Mouse (Mus musculus): ENCODE measurements around the gene 5330417H12Rik. TPM values are rescaled to one million over a fixed set of nuclear protein-coding genes. Genes with fewer than 3 reads are reported as not detected.

5330417H12Rik gene
- total and polyA plus RNA-seq, 2 experiments from 2014 or later = not detected

DNA sequence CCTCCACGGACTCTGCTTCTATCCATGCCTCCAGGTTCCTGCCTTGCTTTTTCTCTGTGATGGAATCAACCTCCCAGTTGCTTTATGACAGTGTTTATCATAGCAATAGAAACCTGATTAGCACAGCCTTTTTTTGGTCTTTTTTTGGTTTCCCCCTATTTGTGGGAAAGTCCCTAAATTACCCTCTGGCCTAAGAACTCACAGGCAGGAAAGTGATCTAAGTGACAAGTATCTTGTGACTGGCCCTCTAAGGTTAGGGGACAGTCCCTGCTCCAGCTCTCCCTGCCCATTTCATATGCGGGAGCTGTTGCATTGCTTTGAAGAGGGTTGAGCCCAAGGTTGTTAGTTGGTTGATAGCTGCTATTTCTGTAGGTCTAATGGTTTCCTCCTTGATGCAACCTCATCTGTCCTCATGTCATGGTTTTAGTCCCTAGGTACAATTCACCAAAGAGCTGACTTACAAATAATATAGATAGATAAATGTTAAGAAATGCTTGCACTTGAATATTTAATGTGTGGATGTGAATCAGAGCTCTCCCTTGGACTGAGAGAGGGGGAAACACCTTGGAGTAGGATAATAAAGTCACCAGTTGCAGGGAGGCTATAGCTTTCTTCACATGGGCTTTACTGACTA is 15.2 kb downstream of the 5330417H12Rik start:
- no peak overlapping the region for H3K4me2 ChIP-seq (ENCODE audit: low read depth, low read length)
- no peaks in the 10 kb centered on the region for H3K27me3 ChIP-seq (ENCODE audit: control insufficient read depth, insufficient read depth, low read length)
- TF ChIP-seq EP300 (IDR thresholded peaks at IDR 0.05; ENCODE audit: low read depth) = no peak
- no peak for TF ChIP-seq CTCF (IDR thresholded peaks at IDR 0.05; ENCODE audit: low read depth)
- no peak for ATAC-seq (ENCODE audit: insufficient read depth, low read depth)
- WGBS = 78% methylated on average over 2 of the region's 2 CpGs
- no peak overlapping the region for H3K27ac ChIP-seq (ENCODE audit: low read depth)
- DNase-seq (ENCODE audit: low spot score) = no peak
- H3K4me1 ChIP-seq (ENCODE audit: control insufficient read depth, insufficient read depth) = no peaks in the 10 kb centered on the region
- H3K9me3 ChIP-seq (replicated peaks; ENCODE audit: control insufficient read depth, low read length) = no peaks in the 10 kb centered on the region
- no peak overlapping the region for H3K4me3 ChIP-seq (ENCODE audit: low read depth, low read length)
- no peak overlapping the region for H3K9ac ChIP-seq (replicated peaks; ENCODE audit: low read depth, low read length)
- no peaks in the 10 kb centered on the region for H3K36me3 ChIP-seq (replicated peaks; ENCODE audit: control insufficient read depth, insufficient read depth, low read length)

GRCm38 (mm10) chr7:107607766-107608165 is 17.2 kb downstream of the 5330417H12Rik start:
- Histone ChIP-seq H3K27ac (ENCODE audit: low read depth) (no peak overlapping the region), H3K9ac (replicated peaks; ENCODE audit: low read depth, low read length) (no peak overlapping the region), H3K4me2 (ENCODE audit: low read depth, low read length) (no peak overlapping the region), H3K27me3 (ENCODE audit: control insufficient read depth, insufficient read depth, low read length) (no peaks in the 10 kb centered on the region), H3K4me3 (ENCODE audit: low read depth, low read length) (no peak overlapping the region), H3K4me1 (ENCODE audit: control insufficient read depth, insufficient read depth) (no peaks in the 10 kb centered on the region), H3K9me3 (replicated peaks; ENCODE audit: control insufficient read depth, low read length) (no peaks in the 10 kb centered on the region), H3K36me3 (replicated peaks; ENCODE audit: control insufficient read depth, insufficient read depth, low read length) (no peaks in the 10 kb centered on the region)
- WGBS = 84% methylated on average over 1 of the region's 1 CpGs
- DNase-seq (ENCODE audit: low spot score) (no peak), ATAC-seq (ENCODE audit: insufficient read depth, low read depth) (no peak)
- TF ChIP-seq CTCF (IDR thresholded peaks at IDR 0.05; ENCODE audit: low read depth) (no peak), EP300 (IDR thresholded peaks at IDR 0.05; ENCODE audit: low read depth) (no peak)

- TF ChIP-seq CTCF (IDR thresholded peaks at IDR 0.05; ENCODE audit: low read depth) (no peak), EP300 (IDR thresholded peaks at IDR 0.05; ENCODE audit: low read depth) (no peak)
Observed at GRCm38 (mm10) chr7:107602913-107603312, 22.0 kb downstream of the 5330417H12Rik start.

GRCm38 (mm10) chr7:107602505-107602904 is 22.5 kb downstream of the 5330417H12Rik start:
- 80% methylated on average over 4 of the region's 4 CpGs for WGBS
- H3K27ac ChIP-seq (ENCODE audit: low read depth) = no peak overlapping the region
- H3K27me3 ChIP-seq (ENCODE audit: control insufficient read depth, insufficient read depth, low read length) = no peaks in the 10 kb centered on the region
- no peaks in the 10 kb centered on the region for H3K9me3 ChIP-seq (replicated peaks; ENCODE audit: control insufficient read depth, low read length)
- no peak for ATAC-seq (ENCODE audit: insufficient read depth, low read depth)
- TF ChIP-seq EP300 (IDR thresholded peaks at IDR 0.05; ENCODE audit: low read depth) (no peak), CTCF (IDR thresholded peaks at IDR 0.05; ENCODE audit: low read depth) (no peak)
- no peak overlapping the region for H3K4me2 ChIP-seq (ENCODE audit: low read depth, low read length)
- H3K36me3 ChIP-seq (replicated peaks; ENCODE audit: control insufficient read depth, insufficient read depth, low read length) = no peaks in the 10 kb centered on the region
- H3K4me1 ChIP-seq (ENCODE audit: control insufficient read depth, insufficient read depth) = no peaks in the 10 kb centered on the region
- no peak overlapping the region for H3K9ac ChIP-seq (replicated peaks; ENCODE audit: low read depth, low read length)
- DNase-seq (ENCODE audit: low spot score) = no peak
- no peak overlapping the region for H3K4me3 ChIP-seq (ENCODE audit: low read depth, low read length)

More at GRCm38 (mm10) chr7:107602913-107603312, 22.0 kb downstream of the 5330417H12Rik start:
- DNase-seq (ENCODE audit: low spot score) = no peak
- no peak overlapping the region for H3K4me3 ChIP-seq (ENCODE audit: low read depth, low read length)
- H3K36me3 ChIP-seq (replicated peaks; ENCODE audit: control insufficient read depth, insufficient read depth, low read length) = no peaks in the 10 kb centered on the region
- H3K4me2 ChIP-seq (ENCODE audit: low read depth, low read length) = no peak overlapping the region
- no peaks in the 10 kb centered on the region for H3K9me3 ChIP-seq (replicated peaks; ENCODE audit: control insufficient read depth, low read length)
- WGBS = 82% methylated on average over 6 of the region's 6 CpGs
- no peak for ATAC-seq (ENCODE audit: insufficient read depth, low read depth)
- H3K27ac ChIP-seq (ENCODE audit: low read depth) = no peak overlapping the region
- no peaks in the 10 kb centered on the region for H3K4me1 ChIP-seq (ENCODE audit: control insufficient read depth, insufficient read depth)
- H3K27me3 ChIP-seq (ENCODE audit: control insufficient read depth, insufficient read depth, low read length) = no peaks in the 10 kb centered on the region
- no peak overlapping the region for H3K9ac ChIP-seq (replicated peaks; ENCODE audit: low read depth, low read length)

GRCm38 (mm10) chr7:107600651-107601050 is 24.3 kb downstream of the 5330417H12Rik start:
- 41% methylated on average over 5 of the region's 5 CpGs for WGBS
- DNase-seq (ENCODE audit: low spot score) (no peak), ATAC-seq (ENCODE audit: insufficient read depth, low read depth) (no peak)
- no peak overlapping the region for H3K4me2 ChIP-seq (ENCODE audit: low read depth, low read length)
- TF ChIP-seq CTCF (IDR thresholded peaks at IDR 0.05; ENCODE audit: low read depth) = no peak
- TF ChIP-seq EP300 (IDR thresholded peaks at IDR 0.05; ENCODE audit: low read depth) = no peak
- no peak overlapping the region for H3K27ac ChIP-seq (ENCODE audit: low read depth)
- H3K36me3 ChIP-seq (replicated peaks; ENCODE audit: control insufficient read depth, insufficient read depth, low read length) = no peaks in the 10 kb centered on the region
- no peaks in the 10 kb centered on the region for H3K4me1 ChIP-seq (ENCODE audit: control insufficient read depth, insufficient read depth)
- H3K9me3 ChIP-seq (replicated peaks; ENCODE audit: control insufficient read depth, low read length) = no peaks in the 10 kb centered on the region
- no peaks in the 10 kb centered on the region for H3K27me3 ChIP-seq (ENCODE audit: control insufficient read depth, insufficient read depth, low read length)
- no peak overlapping the region for H3K9ac ChIP-seq (replicated peaks; ENCODE audit: low read depth, low read length)
- no peak overlapping the region for H3K4me3 ChIP-seq (ENCODE audit: low read depth, low read length)

GRCm38 (mm10) chr7:107597956-107598355 is 27.0 kb downstream of the 5330417H12Rik start:
- no peak for TF ChIP-seq CTCF (IDR thresholded peaks at IDR 0.05; ENCODE audit: low read depth)
- no peak for TF ChIP-seq EP300 (IDR thresholded peaks at IDR 0.05; ENCODE audit: low read depth)
- Histone ChIP-seq H3K36me3 (replicated peaks; ENCODE audit: control insufficient read depth, insufficient read depth, low read length) (no peaks in the 10 kb centered on the region), H3K9me3 (replicated peaks; ENCODE audit: control insufficient read depth, low read length) (no peaks in the 10 kb centered on the region), H3K4me2 (ENCODE audit: low read depth, low read length) (no peak overlapping the region), H3K27me3 (ENCODE audit: control insufficient read depth, insufficient read depth, low read length) (no peaks in the 10 kb centered on the region), H3K4me1 (ENCODE audit: control insufficient read depth, insufficient read depth) (peaks cover 13% of the 10 kb centered on the region; the same call in 1 of the 2 replicates), H3K4me3 (ENCODE audit: low read depth, low read length) (no peak overlapping the region), H3K27ac (ENCODE audit: low read depth) (no peak overlapping the region), H3K9ac (replicated peaks; ENCODE audit: low read depth, low read length) (no peak overlapping the region)
- WGBS = 53% methylated on average over 3 of the region's 3 CpGs
- no peak for ATAC-seq (ENCODE audit: insufficient read depth, low read depth)
- DNase-seq (ENCODE audit: low spot score) = no peak
